Mouse (Mus musculus) lung, adult 2 months (tissue): Measurements from ENCODE around the gene Gpr137. TPM values are rescaled to one million over a fixed set of nuclear protein-coding genes. Genes with fewer than 3 reads are reported as not detected.

Experiments
- DNase-seq: peaks from one replicate; pipeline ENCODE4 v3.0.0; 2022
- H3K4me1 ChIP-seq: fragments of 200-500 bp; 2 replicates; pipeline ENCODE4 v1.6.1; 2011; ENCODE audit warnings: low read length; ENCODE audit not compliant: control insufficient read depth, insufficient read depth
- H3K4me3 ChIP-seq: fragments of 200-500 bp; replicated peaks from 2 replicates; pipeline ENCODE3; 2011; ENCODE audit warnings: low read depth, mild to moderate bottlenecking, control low read depth, low read length; ENCODE audit errors: extremely low read depth
- CTCF ChIP-seq: fragments of 200-500 bp; IDR thresholded peaks from 2 replicates; pipeline ENCODE4 v1.5.1; 2011; ENCODE audit warnings: mild to moderate bottlenecking, low read length, control low read depth; ENCODE audit not compliant: insufficient read depth
- POLR2A ChIP-seq: fragments of 200-500 bp; IDR thresholded peaks from 2 replicates; pipeline ENCODE4 v1.6.1; 2011; ENCODE audit warnings: low read depth, mild to moderate bottlenecking, control low read depth, low read length, borderline replicate concordance; ENCODE audit errors: extremely low read depth
- WGBS: fragments of 180-500 bp; shearing (Covaris S2); methylation state at CpG from one replicate; pipeline ENCODE4 v1.1.7; 2018; 5-methylcytosine and 5-hydroxymethylcytosine counted together
- polyA plus RNA-seq: library from polyadenylated mRNA; depleted of rRNA; stranded (reverse); fragments of >200 nt; gene quantifications from 2 replicates; pipeline ENCODE4 v1.2.3, GENCODE M21; 2012

Gene Gpr137
- polyA plus RNA-seq, 1 experiment: 85.1 TPM

DNA sequence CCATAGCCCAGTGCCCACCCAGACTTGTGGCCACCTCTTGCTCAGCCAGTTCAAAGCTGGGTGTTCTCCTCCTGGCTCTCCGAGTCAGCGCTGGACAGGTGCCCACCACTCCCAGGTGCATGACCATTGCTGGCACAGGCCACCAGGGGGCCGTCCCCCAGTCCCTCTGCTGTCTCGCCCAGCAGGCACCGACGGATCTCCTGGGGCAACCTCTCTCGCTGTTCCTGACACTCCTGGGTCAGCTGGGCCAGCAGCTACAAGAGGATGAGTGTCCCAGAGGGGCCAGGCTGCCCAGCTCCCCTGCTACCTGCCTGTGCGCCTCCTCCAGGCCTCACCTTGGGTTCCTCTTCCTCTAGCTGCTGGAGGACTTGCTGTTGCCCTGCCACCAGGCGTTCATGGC lies 11.8 kb upstream of the Gpr137 start:
- Histone ChIP-seq H3K4me1 (peaks cover 11% of the 10 kb centered on the region), H3K4me3 (no peak overlapping the region)
- DNase-seq: peak; percentile 78
- peak; percentile 36; the same call in 1 of the 2 replicates for TF ChIP-seq POLR2A
- peak; percentile 28; the same call in 1 of the 2 replicates for TF ChIP-seq CTCF
- 35% methylated on average over 9 of the region's 9 CpGs for WGBS

DNA sequence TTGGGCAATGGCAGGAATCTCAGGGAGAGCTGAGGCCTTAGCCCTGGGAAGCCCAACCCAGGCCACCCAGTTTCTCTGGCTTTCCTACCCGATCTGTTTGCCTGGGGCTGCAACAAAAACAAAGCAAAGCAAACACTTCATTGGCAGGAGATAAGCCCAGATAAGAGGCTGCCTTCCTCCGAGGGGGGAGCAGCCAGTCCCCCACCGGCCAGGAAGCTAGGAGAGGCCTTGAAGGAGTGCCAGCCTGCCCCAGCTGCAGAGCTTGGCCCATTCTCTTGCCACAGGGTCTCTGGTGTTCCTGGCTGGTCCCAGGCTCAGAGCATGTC lies 10.4 kb upstream of the Gpr137 start:
- WGBS: 4% methylated on average over 3 of the region's 3 CpGs
- peak; percentile 79 for DNase-seq
- Histone ChIP-seq H3K4me3 (peak overlapping the region; percentile 91), H3K4me1 (peaks cover 11% of the 10 kb centered on the region)
- TF ChIP-seq POLR2A (peak; percentile 85; the same call in 1 of the 2 replicates), CTCF (no peak)

DNA sequence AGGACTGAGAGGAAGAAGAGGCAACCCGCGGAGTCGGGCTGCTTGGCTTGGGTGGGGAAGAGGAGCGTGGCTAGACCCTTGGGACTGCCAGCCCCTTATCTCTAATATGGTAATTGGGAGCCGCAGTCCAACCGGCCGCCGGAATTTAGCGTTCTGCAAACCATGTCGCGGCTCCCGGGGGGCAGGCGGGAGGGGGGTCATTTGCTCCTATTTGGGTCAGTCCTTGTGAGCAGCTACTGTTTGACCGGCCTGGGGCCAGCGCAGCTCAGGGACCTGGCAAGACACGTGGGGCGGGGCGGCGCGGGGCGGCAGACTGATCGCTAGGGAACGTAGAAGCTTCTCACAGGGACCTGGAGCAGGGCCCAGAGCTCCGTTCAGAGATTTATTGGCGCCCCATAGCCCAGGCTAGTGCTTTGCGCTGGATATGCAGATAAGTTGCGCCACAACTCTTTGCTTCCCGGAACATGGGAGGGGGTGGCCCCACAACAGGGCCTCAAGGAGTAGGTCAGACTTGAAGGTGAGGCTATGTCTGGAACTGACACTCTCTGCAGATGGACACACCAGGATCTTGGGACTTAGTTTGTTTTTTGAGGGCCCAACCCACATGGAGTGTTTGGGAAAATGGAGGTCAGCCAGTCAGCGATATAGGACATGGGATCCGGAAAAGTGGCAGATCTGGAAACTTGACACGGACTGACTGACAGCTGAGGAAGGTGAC lies 9.9 kb upstream of the Gpr137 start:
- WGBS: 1% methylated on average over 31 of the region's 31 CpGs
- DNase-seq: peak; percentile 82
- Histone ChIP-seq H3K4me3 (peak overlapping the region; percentile 91), H3K4me1 (peaks cover 11% of the 10 kb centered on the region)
- TF ChIP-seq CTCF (no peak), POLR2A (0 out of 2 replicates have a peak, but pooled peaks have one; percentile 4)

- Histone ChIP-seq H3K4me3 (peak overlapping the region; percentile 91), H3K4me1 (peaks cover 11% of the 10 kb centered on the region)
- under 1% methylated on average over 35 of the region's 35 CpGs for WGBS
- DNase-seq: peak; percentile 93
- TF ChIP-seq POLR2A: peak; percentile 84
- no peak for TF ChIP-seq CTCF
Observed at GRCm38 (mm10) chr19:6951381-6951968, 9.2 kb upstream of the Gpr137 start.

DNA sequence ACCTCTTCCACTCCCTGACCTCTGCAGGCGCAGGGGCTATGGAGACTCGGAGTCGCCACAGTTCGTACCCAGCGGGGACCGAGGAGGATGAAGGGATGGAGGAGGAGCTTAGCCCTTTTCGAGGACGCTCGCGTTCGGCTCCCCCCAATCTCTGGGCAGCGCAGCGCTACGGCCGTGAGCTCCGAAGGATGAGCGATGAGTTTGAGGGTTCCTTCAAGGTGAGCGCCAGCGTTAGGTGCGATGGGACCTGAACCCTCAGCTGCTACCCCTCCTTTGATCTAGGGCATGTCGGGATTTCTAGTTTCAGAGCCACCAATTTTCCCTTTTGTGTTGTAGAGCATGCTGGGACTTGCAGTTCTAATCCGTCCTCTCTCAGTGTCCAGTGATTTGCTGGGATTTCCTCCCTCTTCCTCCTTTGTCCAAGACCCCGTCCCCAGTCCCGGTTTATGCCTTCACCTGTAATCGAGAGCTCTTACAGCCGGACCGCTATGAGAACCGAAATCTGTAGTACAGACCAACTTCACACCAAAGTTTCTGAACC lies 8.4 kb upstream of the Gpr137 start:
- peak; percentile 85; the same call in 1 of the 2 replicates for TF ChIP-seq POLR2A
- no peak for TF ChIP-seq CTCF
- Histone ChIP-seq H3K4me1 (peaks cover 11% of the 10 kb centered on the region), H3K4me3 (peak overlapping the region; percentile 91)
- under 1% methylated on average over 28 of the region's 28 CpGs for WGBS
- DNase-seq: peak; percentile 68

DNA sequence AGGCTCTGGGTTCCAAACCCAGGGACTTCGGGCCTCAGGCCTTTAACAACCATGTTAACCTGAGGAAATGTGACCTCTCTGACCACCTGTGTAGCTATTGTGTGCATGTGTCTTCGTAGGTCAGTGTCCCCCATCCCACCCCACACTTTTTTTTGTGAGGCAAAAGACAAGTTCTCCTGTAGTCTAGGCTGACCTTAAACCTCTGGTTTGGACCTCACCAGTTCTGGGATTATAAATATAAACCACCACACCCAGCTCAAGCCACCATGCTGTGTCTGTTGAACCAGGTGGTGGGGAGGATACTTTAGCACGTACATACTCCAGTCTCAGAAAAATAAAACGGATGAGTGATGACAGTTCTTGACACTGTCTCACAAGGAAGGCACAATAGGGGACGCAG lies 7.7 kb upstream of the Gpr137 start:
- no peak for DNase-seq
- peaks cover 11% of the 10 kb centered on the region for H3K4me1 ChIP-seq
- TF ChIP-seq POLR2A (no peak), CTCF (no peak)
- 51% methylated on average over 5 of the region's 5 CpGs for WGBS
- H3K4me3 ChIP-seq: no peak overlapping the region

- Histone ChIP-seq H3K4me1 (peaks cover 11% of the 10 kb centered on the region), H3K4me3 (no peak overlapping the region)
- no peak for TF ChIP-seq CTCF
- no peak for TF ChIP-seq POLR2A
- 85% methylated on average over 5 of the region's 5 CpGs for WGBS
- DNase-seq: no peak
Observed at GRCm38 (mm10) chr19:6949532-6949931, 7.3 kb upstream of the Gpr137 start.

- no peak for TF ChIP-seq CTCF
- no peak for TF ChIP-seq POLR2A
- no peak for DNase-seq
- Histone ChIP-seq H3K4me3 (no peak overlapping the region), H3K4me1 (peaks cover 5% of the 10 kb centered on the region)
- 66% methylated on average over 4 of the region's 4 CpGs for WGBS
Observed at GRCm38 (mm10) chr19:6948186-6948585, 5.9 kb upstream of the Gpr137 start.

DNA sequence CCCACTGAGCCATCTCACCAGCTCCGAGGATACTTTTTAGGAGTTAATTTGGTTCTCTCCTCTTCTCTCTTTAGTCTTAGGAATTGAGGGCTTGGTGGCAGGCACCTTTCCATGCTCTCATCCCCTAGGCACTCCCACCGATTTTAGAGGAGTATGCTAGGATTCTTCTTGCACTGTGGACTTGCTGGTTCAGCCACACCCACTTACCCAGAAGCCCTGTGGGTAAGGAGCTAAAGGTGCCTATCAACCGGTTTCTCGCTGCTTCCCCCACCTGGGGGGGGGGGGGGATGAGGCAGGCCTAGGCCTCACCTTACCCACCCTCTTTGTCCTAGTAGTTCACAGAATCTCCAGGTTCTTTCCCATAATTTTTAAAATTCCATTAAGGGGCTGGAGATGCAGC lies 5.5 kb upstream of the Gpr137 start:
- DNase-seq: no peak
- Histone ChIP-seq H3K4me1 (peaks cover 3% of the 10 kb centered on the region), H3K4me3 (no peak overlapping the region)
- WGBS: 66% methylated on average over 4 of the region's 4 CpGs
- TF ChIP-seq CTCF (no peak), POLR2A (no peak)
